Mouse (Mus musculus) intestine, embryonic 14.5 days (tissue): ENCODE results near the gene Itgb3. TPM values are rescaled to one million over a fixed set of nuclear protein-coding genes. Genes with fewer than 3 reads are reported as not detected.

Experiments used
- ATAC-seq: fragments of 200-750 bp; cut with Nextera tagmentation; replicated peaks from 2 replicates; pipeline ENCODE4 v1.8.0; 2017; ENCODE audit warnings: low read depth, moderate number of reproducible peaks, moderate TSS enrichment, moderate library complexity; ENCODE audit not compliant: low FRiP score, low TSS enrichment
- DNase-seq: peaks from one replicate; pipeline ENCODE4 v3.0.0-alpha.2; 2018; ENCODE audit warnings: low spot score
- H3K27ac ChIP-seq: fragments of 300-500 bp; sonication (generic); 2 replicates; pipeline ENCODE4 v1.5.1; 2014; ENCODE audit warnings: low read depth, mild to moderate bottlenecking, control low read depth
- H3K27me3 ChIP-seq: fragments of 300-500 bp; sonication (generic); replicated peaks from 2 replicates; pipeline ENCODE4 v1.6.1; 2014; ENCODE audit warnings: low read length, control low read depth; ENCODE audit not compliant: control insufficient read depth, insufficient read depth
- H3K36me3 ChIP-seq: fragments of 300-500 bp; sonication (generic); 2 replicates; pipeline ENCODE4 v1.6.1; 2014; ENCODE audit warnings: low read length, control low read depth; ENCODE audit not compliant: control insufficient read depth, insufficient read depth
- H3K4me1 ChIP-seq: fragments of 300-500 bp; sonication (generic); replicated peaks from 2 replicates; pipeline ENCODE4 v1.6.1; 2014; ENCODE audit warnings: low read length, control low read depth, mixed read lengths; ENCODE audit not compliant: control insufficient read depth, insufficient read depth
- H3K4me2 ChIP-seq: fragments of 300-500 bp; sonication (generic); 2 replicates; pipeline ENCODE4 v1.6.1; 2014; ENCODE audit warnings: low read length
- H3K4me3 ChIP-seq: fragments of 300-500 bp; sonication (generic); 2 replicates; pipeline ENCODE4 v1.5.1; 2014; ENCODE audit warnings: low read depth, low read length, control low read depth, mixed read lengths
- H3K9ac ChIP-seq: fragments of 300-500 bp; sonication (generic); 2 replicates; pipeline ENCODE4 v1.6.1; 2014; ENCODE audit warnings: mild to moderate bottlenecking, low read length
- H3K9me3 ChIP-seq: fragments of 300-500 bp; sonication (generic); 2 replicates; pipeline ENCODE4 v1.6.1; 2016; ENCODE audit warnings: low read length, control low read depth; ENCODE audit not compliant: control insufficient read depth
- WGBS: fragments of 180-500 bp; shearing (Covaris S2); extraction: QIAGEN DNeasy Blood & Tissue Kit; methylation state at CpG from one replicate; pipeline ENCODE4 v1.1.7; 2014; 5-methylcytosine and 5-hydroxymethylcytosine counted together
- polyA plus RNA-seq: library from polyadenylated mRNA; unstranded; fragments of >200 nt; fragmentation: Nextera tagmentation; extraction: Ambion mirVana; gene quantifications from 2 replicates; pipeline ENCODE4 v1.2.1, GENCODE M21; 2014

The Itgb3 gene
- polyA plus RNA-seq, 1 experiment from 2014 or later, result 3.3 TPM

DNA sequence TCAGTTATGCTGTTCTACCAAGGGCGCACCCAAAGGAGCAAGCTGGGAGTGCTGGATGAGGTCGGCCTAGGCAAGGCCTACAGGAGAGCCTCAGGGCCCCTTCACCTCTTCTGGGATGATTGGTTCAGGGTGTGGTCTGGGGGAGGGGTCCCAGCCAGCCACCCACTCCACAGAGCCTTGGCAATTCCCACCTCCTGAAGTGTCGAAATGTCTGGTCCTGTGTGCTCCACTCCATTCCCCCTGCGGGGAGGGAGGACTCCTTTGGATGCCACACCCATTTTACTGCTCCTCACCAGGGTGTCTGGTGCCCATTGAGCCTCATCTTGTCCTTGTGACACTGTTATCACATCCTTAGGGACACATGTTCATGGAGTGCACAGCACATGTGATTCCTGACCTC lies 38.4 kb downstream of the Itgb3 start:
- no peak for ATAC-seq
- Histone ChIP-seq H3K9ac (no peak overlapping the region), H3K4me3 (no peak overlapping the region), H3K4me2 (no peak overlapping the region), H3K27ac (no peak overlapping the region), H3K27me3 (no peaks in the 10 kb centered on the region), H3K36me3 (no peaks in the 10 kb centered on the region), H3K9me3 (no peaks in the 10 kb centered on the region), H3K4me1 (no peaks in the 10 kb centered on the region)
- 72% methylated on average over 4 of the region's 4 CpGs for WGBS
- no peak for DNase-seq

GRCm38 (mm10) chr11:104646611-104647010 lies 38.8 kb downstream of the Itgb3 start:
- Histone ChIP-seq H3K36me3 (no peaks in the 10 kb centered on the region), H3K27me3 (no peaks in the 10 kb centered on the region), H3K9ac (no peak overlapping the region), H3K9me3 (no peaks in the 10 kb centered on the region), H3K4me3 (no peak overlapping the region), H3K4me2 (no peak overlapping the region), H3K4me1 (no peaks in the 10 kb centered on the region), H3K27ac (no peak overlapping the region; the same call in 1 of the 2 replicates)
- ATAC-seq, result no peak
- WGBS, result 76% methylated on average over 5 of the region's 5 CpGs
- DNase-seq, result no peak

- no peak for ATAC-seq
- WGBS, result 68% methylated on average over 8 of the region's 8 CpGs
- Histone ChIP-seq H3K36me3 (no peaks in the 10 kb centered on the region), H3K9me3 (no peaks in the 10 kb centered on the region), H3K27ac (no peak overlapping the region; the same call in 1 of the 2 replicates), H3K4me3 (no peak overlapping the region), H3K27me3 (no peaks in the 10 kb centered on the region), H3K4me2 (no peak overlapping the region), H3K4me1 (no peaks in the 10 kb centered on the region), H3K9ac (no peak overlapping the region)
- DNase-seq, result no peak
These were observed 39.5 kb downstream of the Itgb3 start for GRCm38 (mm10) chr11:104647188-104647867.

- ATAC-seq (no peak), DNase-seq (no peak)
- no peaks in the 10 kb centered on the region for H3K9me3 ChIP-seq
- no peaks in the 10 kb centered on the region for H3K36me3 ChIP-seq
- no peak overlapping the region for H3K4me3 ChIP-seq
- no peaks in the 10 kb centered on the region for H3K27me3 ChIP-seq
- H3K4me2 ChIP-seq, result no peak overlapping the region
- H3K27ac ChIP-seq, result no peak overlapping the region
- 57% methylated on average over 3 of the region's 3 CpGs for WGBS
- no peak overlapping the region for H3K9ac ChIP-seq
- no peaks in the 10 kb centered on the region for H3K4me1 ChIP-seq
These were observed 40.8 kb downstream of the Itgb3 start for GRCm38 (mm10) chr11:104648571-104648970.

GRCm38 (mm10) chr11:104660599-104660998 lies 52.8 kb downstream of the Itgb3 start:
- ATAC-seq (no peak), DNase-seq (no peak)
- H3K4me3 ChIP-seq, result no peak overlapping the region

GRCm38 (mm10) chr11:104661106-104661505 lies 53.3 kb downstream of the Itgb3 start:
- WGBS, result 81% methylated on average over 5 of the region's 5 CpGs
- H3K4me2 ChIP-seq, result no peak overlapping the region
- DNase-seq, result no peak
- ATAC-seq, result no peak
- H3K4me1 ChIP-seq, result no peaks in the 10 kb centered on the region
- peaks cover 3% of the 10 kb centered on the region; the same call in 1 of the 2 replicates for H3K9me3 ChIP-seq
- no peak overlapping the region for H3K4me3 ChIP-seq
- no peaks in the 10 kb centered on the region for H3K27me3 ChIP-seq
- no peaks in the 10 kb centered on the region for H3K36me3 ChIP-seq
- no peak overlapping the region for H3K27ac ChIP-seq
- H3K9ac ChIP-seq, result no peak overlapping the region

More at GRCm38 (mm10) chr11:104660599-104660998, 52.8 kb downstream of the Itgb3 start:
- Histone ChIP-seq H3K27ac (no peak overlapping the region), H3K9ac (no peak overlapping the region), H3K36me3 (no peaks in the 10 kb centered on the region), H3K4me2 (no peak overlapping the region), H3K9me3 (peaks cover 3% of the 10 kb centered on the region; the same call in 1 of the 2 replicates), H3K4me1 (no peaks in the 10 kb centered on the region), H3K27me3 (no peaks in the 10 kb centered on the region)
- WGBS, result 91% methylated on average over 4 of the region's 4 CpGs

DNA sequence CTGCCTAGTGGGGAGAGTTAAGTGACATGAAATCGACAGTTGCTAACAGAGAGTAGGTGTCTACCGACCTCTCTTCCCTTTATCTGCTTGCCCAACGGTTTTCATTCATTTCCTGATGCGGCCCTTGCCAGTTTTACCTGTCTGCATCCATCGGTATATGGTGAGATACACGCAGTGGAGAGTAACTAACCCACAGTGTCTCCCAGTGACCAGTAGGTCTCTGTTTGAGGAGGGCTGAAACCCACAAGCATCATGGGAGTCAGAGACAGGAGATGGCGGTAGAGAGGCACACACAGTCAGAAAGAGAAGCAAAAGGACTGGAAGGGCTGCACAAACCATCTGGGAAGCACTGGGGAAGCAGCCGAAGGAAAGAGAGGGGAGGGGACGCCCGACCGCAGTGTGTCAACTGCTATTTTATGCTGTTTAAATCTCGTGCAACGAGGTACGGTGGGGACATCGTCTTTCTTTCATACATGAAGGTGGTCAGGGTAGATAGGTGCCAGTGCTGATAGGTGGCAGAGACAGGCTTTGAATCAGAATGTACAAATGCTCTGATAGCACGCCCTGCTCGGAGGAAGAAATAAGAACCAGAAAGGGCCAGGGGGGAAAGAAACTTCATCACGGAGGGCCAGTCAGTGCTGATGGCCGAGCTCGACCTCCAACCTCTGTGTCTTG lies 53.9 kb downstream of the Itgb3 start:
- Histone ChIP-seq H3K9ac (no peak overlapping the region), H3K4me3 (no peak overlapping the region), H3K36me3 (no peaks in the 10 kb centered on the region), H3K4me2 (no peak overlapping the region), H3K9me3 (peaks cover 3% of the 10 kb centered on the region; the same call in 1 of the 2 replicates), H3K4me1 (no peaks in the 10 kb centered on the region), H3K27ac (no peak overlapping the region), H3K27me3 (no peaks in the 10 kb centered on the region)
- no peak for DNase-seq
- no peak for ATAC-seq
- 80% methylated on average over 20 of the region's 20 CpGs for WGBS

GRCm38 (mm10) chr11:104662573-104662972 lies 54.8 kb downstream of the Itgb3 start:
- Histone ChIP-seq H3K36me3 (no peaks in the 10 kb centered on the region), H3K27ac (no peak overlapping the region), H3K9ac (no peak overlapping the region), H3K4me2 (no peak overlapping the region), H3K27me3 (no peaks in the 10 kb centered on the region), H3K4me3 (no peak overlapping the region), H3K9me3 (peaks cover 3% of the 10 kb centered on the region; the same call in 1 of the 2 replicates), H3K4me1 (no peaks in the 10 kb centered on the region)
- ATAC-seq, result no peak
- 91% methylated on average over 11 of the region's 11 CpGs for WGBS
- no peak for DNase-seq
